Mouse (Mus musculus) intestine, embryonic 14.5 days (tissue): ENCODE results near the gene Tmem265. TPM values are rescaled to one million over a fixed set of nuclear protein-coding genes. Genes with fewer than 3 reads are reported as not detected.

Experiments
- ATAC-seq: fragments of 200-750 bp; cut with Nextera tagmentation; replicated peaks from 2 replicates; pipeline ENCODE4 v1.8.0; 2017; ENCODE audit warnings: low read depth, moderate number of reproducible peaks, moderate TSS enrichment, moderate library complexity; ENCODE audit not compliant: low FRiP score, low TSS enrichment
- DNase-seq: peaks from one replicate; pipeline ENCODE4 v3.0.0-alpha.2; 2018; ENCODE audit warnings: low spot score
- H3K27ac ChIP-seq: fragments of 300-500 bp; sonication (generic); 2 replicates; pipeline ENCODE4 v1.5.1; 2014; ENCODE audit warnings: low read depth, mild to moderate bottlenecking, control low read depth
- H3K27me3 ChIP-seq: fragments of 300-500 bp; sonication (generic); replicated peaks from 2 replicates; pipeline ENCODE4 v1.6.1; 2014; ENCODE audit warnings: low read length, control low read depth; ENCODE audit not compliant: control insufficient read depth, insufficient read depth
- H3K36me3 ChIP-seq: fragments of 300-500 bp; sonication (generic); 2 replicates; pipeline ENCODE4 v1.6.1; 2014; ENCODE audit warnings: low read length, control low read depth; ENCODE audit not compliant: control insufficient read depth, insufficient read depth
- H3K4me1 ChIP-seq: fragments of 300-500 bp; sonication (generic); replicated peaks from 2 replicates; pipeline ENCODE4 v1.6.1; 2014; ENCODE audit warnings: low read length, control low read depth, mixed read lengths; ENCODE audit not compliant: control insufficient read depth, insufficient read depth
- H3K4me2 ChIP-seq: fragments of 300-500 bp; sonication (generic); 2 replicates; pipeline ENCODE4 v1.6.1; 2014; ENCODE audit warnings: low read length
- H3K4me3 ChIP-seq: fragments of 300-500 bp; sonication (generic); 2 replicates; pipeline ENCODE4 v1.5.1; 2014; ENCODE audit warnings: low read depth, low read length, control low read depth, mixed read lengths
- H3K9ac ChIP-seq: fragments of 300-500 bp; sonication (generic); 2 replicates; pipeline ENCODE4 v1.6.1; 2014; ENCODE audit warnings: mild to moderate bottlenecking, low read length
- H3K9me3 ChIP-seq: fragments of 300-500 bp; sonication (generic); 2 replicates; pipeline ENCODE4 v1.6.1; 2016; ENCODE audit warnings: low read length, control low read depth; ENCODE audit not compliant: control insufficient read depth
- WGBS: fragments of 180-500 bp; shearing (Covaris S2); extraction: QIAGEN DNeasy Blood & Tissue Kit; methylation state at CpG from one replicate; pipeline ENCODE4 v1.1.7; 2014; 5-methylcytosine and 5-hydroxymethylcytosine counted together
- polyA plus RNA-seq: library from polyadenylated mRNA; unstranded; fragments of >200 nt; fragmentation: Nextera tagmentation; extraction: Ambion mirVana; gene quantifications from 2 replicates; pipeline ENCODE4 v1.2.1, GENCODE M21; 2014

Tmem265 gene
- polyA plus RNA-seq, 1 experiment from 2014 or later = 7.5 TPM

DNA sequence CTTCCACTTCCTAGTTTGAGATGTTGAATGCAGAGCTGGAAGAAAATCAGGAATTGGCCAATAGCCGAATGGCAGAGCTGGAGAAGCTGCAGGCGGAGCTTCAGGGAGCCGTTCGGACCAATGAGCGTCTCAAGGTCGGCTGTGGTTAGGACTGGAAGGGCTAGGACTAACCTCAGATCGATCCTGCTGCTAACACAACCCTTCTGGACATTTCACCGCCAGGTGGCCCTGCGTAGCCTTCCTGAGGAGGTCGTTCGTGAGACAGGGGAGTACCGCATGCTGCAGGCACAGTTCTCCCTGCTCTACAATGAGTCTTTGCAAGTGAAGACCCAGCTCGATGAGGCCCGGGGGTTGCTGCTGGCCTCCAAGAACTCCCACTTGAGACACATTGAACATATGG, 31.4 kb downstream of the Tmem265 start:
- H3K9ac ChIP-seq = no peak overlapping the region
- H3K4me3 ChIP-seq = no peak overlapping the region
- DNase-seq (no peak), ATAC-seq (no peak)
- peaks cover 7% of the 10 kb centered on the region for H3K4me1 ChIP-seq
- 81% methylated on average over 14 of the region's 14 CpGs for WGBS
- H3K36me3 ChIP-seq = peaks cover 82% of the 10 kb centered on the region
- no peak overlapping the region for H3K4me2 ChIP-seq
- no peaks in the 10 kb centered on the region for H3K27me3 ChIP-seq
- no peaks in the 10 kb centered on the region for H3K9me3 ChIP-seq
- no peak overlapping the region for H3K27ac ChIP-seq

DNA sequence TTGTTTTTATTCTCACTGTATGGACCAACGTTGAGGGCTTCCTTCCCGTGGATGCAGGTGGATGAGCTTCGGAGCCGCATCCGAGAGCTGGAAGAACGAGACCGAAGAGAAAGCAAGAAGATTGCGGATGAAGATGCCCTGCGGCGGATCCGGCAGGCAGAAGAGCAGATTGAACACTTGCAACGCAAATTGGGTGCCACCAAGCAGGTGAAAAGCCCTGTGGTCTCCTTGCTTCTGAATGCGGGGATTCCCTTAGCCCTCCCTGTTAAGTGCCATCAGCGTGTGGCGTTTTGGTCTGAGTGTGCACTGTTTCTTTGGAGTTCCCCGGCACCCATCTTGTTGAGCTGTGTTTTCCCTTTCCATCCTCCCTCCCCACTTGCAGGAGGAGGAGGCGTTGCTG, 35.6 kb downstream of the Tmem265 start:
- H3K9me3 ChIP-seq = no peaks in the 10 kb centered on the region
- no peaks in the 10 kb centered on the region for H3K4me1 ChIP-seq
- H3K9ac ChIP-seq = no peak overlapping the region
- whole genome bisulfite sequencing = 93% methylated on average over 17 of the region's 17 CpGs
- ATAC-seq (no peak), DNase-seq (no peak)
- H3K36me3 ChIP-seq = peaks cover 100% of the 10 kb centered on the region
- no peak overlapping the region for H3K4me3 ChIP-seq
- H3K27me3 ChIP-seq = no peaks in the 10 kb centered on the region
- H3K27ac ChIP-seq = no peak overlapping the region
- H3K4me2 ChIP-seq = no peak overlapping the region

DNA sequence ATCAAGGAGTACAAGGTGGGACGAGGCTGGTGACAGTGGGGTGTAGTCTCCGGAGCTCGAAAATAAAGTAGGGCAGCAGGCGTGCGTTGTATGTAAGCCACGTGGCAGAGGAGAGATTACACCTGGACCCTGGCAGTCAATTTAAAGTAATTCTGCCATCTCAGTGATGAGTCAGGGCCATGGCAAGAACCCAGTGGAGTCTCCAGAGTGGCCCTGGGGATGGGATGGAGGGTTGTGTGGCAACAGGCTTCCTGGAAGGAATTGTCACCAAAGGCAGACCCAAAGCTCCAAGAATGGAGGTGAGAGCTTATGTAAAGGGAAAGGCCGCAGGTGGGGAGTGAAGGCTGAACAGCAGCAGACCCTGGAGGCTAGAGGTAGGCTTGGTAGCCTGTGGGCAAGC, 39.4 kb downstream of the Tmem265 start:
- H3K4me1 ChIP-seq = no peaks in the 10 kb centered on the region
- no peak overlapping the region for H3K4me2 ChIP-seq
- DNase-seq (no peak), ATAC-seq (no peak)
- 93% methylated on average over 7 of the region's 7 CpGs for WGBS
- no peak overlapping the region for H3K9ac ChIP-seq
- H3K27ac ChIP-seq = no peak overlapping the region
- no peaks in the 10 kb centered on the region for H3K9me3 ChIP-seq
- no peaks in the 10 kb centered on the region for H3K27me3 ChIP-seq
- H3K36me3 ChIP-seq = peaks cover 90% of the 10 kb centered on the region
- no peak overlapping the region for H3K4me3 ChIP-seq

DNA sequence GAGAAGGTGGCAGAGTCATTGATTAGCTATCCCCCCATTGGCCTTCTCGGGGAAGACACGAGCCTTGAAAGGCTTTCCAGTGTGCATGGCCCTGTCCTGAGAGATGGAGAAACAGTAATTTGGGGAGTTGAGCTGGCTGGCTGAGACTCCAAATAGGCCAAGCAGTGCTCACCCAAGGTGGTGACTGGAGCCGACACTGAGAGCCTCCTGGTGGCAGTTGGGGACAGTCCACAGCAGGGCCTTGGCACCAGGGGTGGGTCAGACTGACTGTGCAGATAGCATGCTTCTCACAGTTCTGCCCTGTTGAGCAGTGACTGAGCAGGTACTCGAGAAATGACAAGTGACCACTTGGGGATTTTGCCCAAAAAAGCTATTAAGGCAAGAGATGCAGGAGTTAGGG, 40.5 kb downstream of the Tmem265 start:
- Histone ChIP-seq H3K4me1 (no peaks in the 10 kb centered on the region), H3K9me3 (no peaks in the 10 kb centered on the region), H3K27ac (no peak overlapping the region), H3K9ac (no peak overlapping the region), H3K4me2 (no peak overlapping the region), H3K27me3 (no peaks in the 10 kb centered on the region), H3K36me3 (peaks cover 80% of the 10 kb centered on the region), H3K4me3 (no peak overlapping the region)
- WGBS = 90% methylated on average over 4 of the region's 4 CpGs
- no peak for ATAC-seq
- no peak for DNase-seq

DNA sequence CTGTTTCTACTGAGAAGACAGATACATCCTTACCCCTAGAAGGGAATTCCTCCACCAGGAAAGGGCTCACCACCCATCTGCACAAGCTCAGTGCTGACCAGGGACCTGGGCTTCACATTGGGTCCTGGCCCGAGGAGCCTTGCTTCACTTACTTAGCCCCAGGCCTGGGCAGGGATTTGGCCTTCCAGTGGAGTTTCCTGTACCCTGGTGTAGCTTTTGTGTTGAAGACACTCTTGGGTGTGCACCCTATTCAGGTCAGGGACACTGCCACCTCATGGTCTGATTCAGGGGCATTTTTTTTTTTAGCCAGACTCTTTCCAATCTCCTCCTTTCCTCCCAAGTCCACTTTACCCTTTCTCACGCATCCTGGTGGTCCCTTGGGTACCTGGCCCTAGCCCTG, 41.7 kb downstream of the Tmem265 start:
- peaks cover 80% of the 10 kb centered on the region for H3K36me3 ChIP-seq
- ATAC-seq = no peak
- no peaks in the 10 kb centered on the region for H3K27me3 ChIP-seq

DNA sequence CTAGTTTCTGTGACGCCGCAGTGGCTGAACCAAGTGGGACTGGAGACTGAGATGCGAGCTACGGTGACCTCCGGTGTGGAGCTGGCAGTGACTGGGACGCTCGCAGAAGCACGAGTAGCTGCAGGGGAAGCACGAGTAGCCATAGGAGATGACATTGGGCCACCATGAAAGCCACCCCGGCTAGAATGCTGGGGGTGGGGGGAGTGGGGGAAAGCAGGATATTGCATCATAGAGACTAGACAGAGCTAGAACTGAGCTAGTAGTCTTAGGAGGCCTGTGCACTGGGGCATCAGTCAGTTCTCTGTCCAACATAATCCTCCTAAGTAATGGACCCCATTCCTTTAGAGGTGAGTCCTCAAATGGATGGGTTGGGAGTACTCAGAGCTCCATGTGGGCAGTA, 43.1 kb downstream of the Tmem265 start:
- Histone ChIP-seq H3K4me3 (no peak overlapping the region), H3K4me2 (no peak overlapping the region), H3K4me1 (no peaks in the 10 kb centered on the region), H3K36me3 (peaks cover 78% of the 10 kb centered on the region), H3K27ac (no peak overlapping the region), H3K27me3 (no peaks in the 10 kb centered on the region), H3K9ac (no peak overlapping the region), H3K9me3 (no peaks in the 10 kb centered on the region)
- ATAC-seq (no peak), DNase-seq (no peak)
- 88% methylated on average over 10 of the region's 10 CpGs for WGBS

More for the DNA sequence above, 41.7 kb downstream of the Tmem265 start:
- Histone ChIP-seq H3K9ac (no peak overlapping the region), H3K27ac (no peak overlapping the region), H3K4me1 (no peaks in the 10 kb centered on the region), H3K4me3 (no peak overlapping the region), H3K4me2 (no peak overlapping the region), H3K9me3 (no peaks in the 10 kb centered on the region)
- no peak for DNase-seq
- 85% methylated on average over 2 of the region's 2 CpGs for WGBS

DNA sequence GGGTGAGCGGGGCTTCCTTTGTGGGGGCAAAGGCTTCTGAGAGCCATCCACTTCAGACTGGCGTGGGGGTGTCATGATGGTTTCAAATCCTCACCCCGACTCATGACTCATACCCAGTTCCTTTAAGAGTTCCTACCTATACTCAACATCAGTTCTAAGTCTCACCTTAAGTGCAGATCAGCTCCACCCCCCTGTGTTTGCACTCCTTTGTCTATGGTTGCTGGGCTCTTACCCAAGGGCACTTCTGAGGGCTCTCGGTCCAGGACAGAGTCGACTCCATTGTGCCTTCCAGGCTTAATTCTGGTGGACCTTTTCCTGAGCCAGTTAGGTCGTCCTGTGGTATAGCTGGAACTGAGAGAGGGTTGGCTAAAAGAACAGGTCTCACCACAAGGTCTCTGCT, 46.0 kb downstream of the Tmem265 start:
- DNase-seq (no peak), ATAC-seq (no peak)
- no peak overlapping the region for H3K4me3 ChIP-seq
- 83% methylated on average over 6 of the region's 6 CpGs for WGBS
- H3K4me1 ChIP-seq = no peaks in the 10 kb centered on the region
- peaks cover 78% of the 10 kb centered on the region for H3K36me3 ChIP-seq
- H3K27me3 ChIP-seq = no peaks in the 10 kb centered on the region
- H3K9me3 ChIP-seq = peaks cover 9% of the 10 kb centered on the region
- H3K9ac ChIP-seq = no peak overlapping the region
- H3K4me2 ChIP-seq = no peak overlapping the region
- H3K27ac ChIP-seq = no peak overlapping the region

DNA sequence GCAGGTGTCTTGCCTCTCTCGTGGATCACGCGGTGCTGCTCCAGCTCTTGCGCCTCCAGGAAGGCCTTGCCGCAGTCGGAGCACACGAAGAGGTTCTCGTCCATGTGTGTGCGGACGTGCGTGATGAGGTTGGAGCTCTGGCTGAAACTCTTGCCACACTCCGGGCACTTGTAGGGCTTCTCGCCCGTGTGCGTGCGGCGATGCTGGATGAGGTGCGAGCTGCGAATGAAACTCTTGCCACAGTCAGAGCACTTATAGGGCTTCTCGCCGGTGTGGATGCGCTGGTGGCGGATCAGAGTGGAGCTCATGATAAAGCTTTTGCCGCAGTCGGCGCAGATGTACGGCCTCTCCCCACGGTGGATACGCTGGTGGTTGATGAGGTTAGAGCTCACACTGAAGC, 49.8 kb downstream of the Tmem265 start:
- H3K9me3 ChIP-seq = peaks cover 9% of the 10 kb centered on the region
- H3K27ac ChIP-seq = no peak overlapping the region
- H3K27me3 ChIP-seq = no peaks in the 10 kb centered on the region
- WGBS = 97% methylated on average over 29 of the region's 29 CpGs
- peaks cover 63% of the 10 kb centered on the region for H3K36me3 ChIP-seq
- ATAC-seq (no peak), DNase-seq (no peak)
- no peak overlapping the region for H3K9ac ChIP-seq
- peaks cover 7% of the 10 kb centered on the region; the same call in 1 of the 2 replicates for H3K4me1 ChIP-seq
- no peak overlapping the region for H3K4me3 ChIP-seq
- H3K4me2 ChIP-seq = no peak overlapping the region

DNA sequence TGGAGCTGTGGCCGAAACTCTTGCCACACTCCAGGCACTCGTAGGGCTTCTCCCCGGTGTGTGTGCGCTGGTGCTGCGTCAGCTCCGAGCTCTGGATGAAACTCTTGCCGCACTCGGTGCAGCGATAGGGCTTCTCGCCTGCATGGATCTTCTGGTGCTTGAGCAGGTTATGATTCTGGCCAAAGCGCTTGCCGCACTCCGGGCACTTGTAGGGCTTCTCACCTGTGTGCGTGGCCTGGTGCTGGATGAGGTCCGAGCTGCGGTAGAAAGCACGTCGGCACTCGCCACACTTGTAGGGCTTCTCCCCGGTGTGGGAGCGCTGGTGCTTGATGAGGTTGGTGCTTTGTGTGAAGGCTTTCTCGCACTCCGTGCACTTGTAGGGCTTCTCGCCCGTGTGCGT, 50.4 kb downstream of the Tmem265 start:
- H3K4me2 ChIP-seq = no peak overlapping the region
- H3K9me3 ChIP-seq = peaks cover 9% of the 10 kb centered on the region
- peaks cover 7% of the 10 kb centered on the region; the same call in 1 of the 2 replicates for H3K4me1 ChIP-seq
- DNase-seq (no peak), ATAC-seq (no peak)
- H3K36me3 ChIP-seq = peaks cover 63% of the 10 kb centered on the region
- H3K27me3 ChIP-seq = no peaks in the 10 kb centered on the region
- WGBS = 97% methylated on average over 26 of the region's 26 CpGs
- H3K9ac ChIP-seq = no peak overlapping the region
- no peak overlapping the region for H3K27ac ChIP-seq
- no peak overlapping the region for H3K4me3 ChIP-seq
